Mouse (Mus musculus) cerebellum, adult 2 months (tissue): ENCODE data around the gene Actl10. TPM values are rescaled to one million over a fixed set of nuclear protein-coding genes. Genes with fewer than 3 reads are reported as not detected.

Source experiments
- DNase-seq, 2 experiments: peaks; one replicate each; pipeline ENCODE4 v3.0.0; 2021
- H3K27ac ChIP-seq: fragments of 200-500 bp; 2 replicates; pipeline ENCODE4 v1.5.1; 2012; ENCODE audit warnings: low read length, control low read depth, inconsistent platforms; ENCODE audit not compliant: insufficient read depth
- H3K27me3 ChIP-seq: fragments of 200-500 bp; 2 replicates; pipeline ENCODE4 v1.6.1; 2012; ENCODE audit warnings: inconsistent platforms, mild to moderate bottlenecking, low read length, moderate library complexity; ENCODE audit not compliant: control insufficient read depth, insufficient read depth
- H3K4me1 ChIP-seq: fragments of 200-500 bp; 2 replicates; pipeline ENCODE4 v1.6.1; 2011; ENCODE audit warnings: low read length; ENCODE audit not compliant: control insufficient read depth, insufficient read depth
- H3K4me3 ChIP-seq: fragments of 200-500 bp; replicated peaks from 2 replicates; pipeline ENCODE3; 2011; ENCODE audit warnings: mild to moderate bottlenecking, low read depth, low read length, control low read depth; ENCODE audit not compliant: insufficient read depth
- CTCF ChIP-seq: fragments of 200-500 bp; IDR thresholded peaks from 2 replicates; pipeline ENCODE4 v1.5.1; 2011; ENCODE audit warnings: low read depth, mild to moderate bottlenecking, control low read depth, low read length, moderate library complexity, borderline replicate concordance; ENCODE audit not compliant: insufficient read depth
- POLR2A ChIP-seq: fragments of 200-500 bp; IDR thresholded peaks from 2 replicates; pipeline ENCODE4 v1.6.1; 2011; ENCODE audit warnings: low read length, control low read depth, borderline replicate concordance; ENCODE audit not compliant: insufficient read depth
- WGBS: fragments of 180-500 bp; shearing (Covaris S2); methylation state at CpG from one replicate; pipeline ENCODE4 v1.1.7; 2018; 5-methylcytosine and 5-hydroxymethylcytosine counted together
- polyA plus RNA-seq: library from polyadenylated mRNA; depleted of rRNA; stranded (reverse); fragments of >200 nt; gene quantifications from 2 replicates; pipeline ENCODE4 v1.2.3, GENCODE M21; 2012

Actl10 gene
- polyA plus RNA-seq, 1 experiment = 0.07 TPM

DNA sequence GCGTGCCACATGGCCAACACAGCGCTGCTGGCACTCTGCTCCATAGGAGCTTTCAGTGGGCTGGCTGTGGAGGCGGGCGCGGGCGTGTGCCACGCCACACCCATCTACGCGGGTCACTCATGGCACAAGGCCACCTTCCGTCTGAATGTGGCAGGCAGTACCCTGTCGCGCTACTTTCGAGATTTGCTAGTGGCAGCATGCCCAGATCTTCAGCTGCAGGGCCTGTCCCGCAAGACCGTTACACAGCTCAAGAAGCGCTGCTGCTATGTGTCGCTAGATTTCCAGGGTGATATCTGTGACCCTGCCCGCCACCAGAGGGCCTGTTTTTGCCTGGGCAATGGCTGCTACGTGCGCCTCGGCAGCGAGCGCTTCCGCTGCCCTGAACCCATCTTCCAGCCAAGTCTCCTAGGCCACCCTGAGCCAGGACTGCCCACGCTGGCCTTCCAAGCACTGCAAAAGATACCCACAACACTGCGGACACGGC lies 890 bp downstream of the Actl10 start:
- H3K27me3 ChIP-seq = no peaks in the 10 kb centered on the region
- peak; percentile 87 to 89 for DNase-seq
- 2% methylated on average over 27 of the region's 27 CpGs for WGBS
- TF ChIP-seq CTCF (peak; percentile 77), POLR2A (no peak)
- peaks cover 23% of the 10 kb centered on the region for H3K4me1 ChIP-seq
- peak overlapping the region; percentile 33 for H3K4me3 ChIP-seq
- H3K27ac ChIP-seq = 0 out of 2 replicates have a peak overlapping the region, but pooled peaks have one; percentile 10

DNA sequence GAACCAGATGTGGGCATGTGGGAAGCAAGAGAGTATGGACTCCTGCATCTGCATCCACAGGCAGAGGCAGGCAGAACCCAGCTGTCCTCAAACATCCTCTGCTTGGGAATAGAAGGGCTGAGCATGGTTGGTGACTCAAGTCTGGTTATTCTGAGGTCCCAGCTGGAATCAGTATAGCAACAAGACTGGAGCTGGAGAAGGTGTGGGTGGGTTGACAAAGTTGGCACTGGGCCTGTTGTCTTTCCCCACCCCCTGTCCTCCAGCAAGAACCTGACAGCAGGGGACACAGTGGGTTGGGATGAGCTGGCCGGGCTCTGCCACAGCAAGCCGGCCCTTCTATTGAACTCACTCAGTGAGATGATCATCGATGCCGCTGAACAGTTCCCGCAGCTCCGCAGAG lies 3.7 kb downstream of the Actl10 start:
- no peak overlapping the region for H3K27ac ChIP-seq
- no peak for DNase-seq
- WGBS = 51% methylated on average over 6 of the region's 6 CpGs

DNA sequence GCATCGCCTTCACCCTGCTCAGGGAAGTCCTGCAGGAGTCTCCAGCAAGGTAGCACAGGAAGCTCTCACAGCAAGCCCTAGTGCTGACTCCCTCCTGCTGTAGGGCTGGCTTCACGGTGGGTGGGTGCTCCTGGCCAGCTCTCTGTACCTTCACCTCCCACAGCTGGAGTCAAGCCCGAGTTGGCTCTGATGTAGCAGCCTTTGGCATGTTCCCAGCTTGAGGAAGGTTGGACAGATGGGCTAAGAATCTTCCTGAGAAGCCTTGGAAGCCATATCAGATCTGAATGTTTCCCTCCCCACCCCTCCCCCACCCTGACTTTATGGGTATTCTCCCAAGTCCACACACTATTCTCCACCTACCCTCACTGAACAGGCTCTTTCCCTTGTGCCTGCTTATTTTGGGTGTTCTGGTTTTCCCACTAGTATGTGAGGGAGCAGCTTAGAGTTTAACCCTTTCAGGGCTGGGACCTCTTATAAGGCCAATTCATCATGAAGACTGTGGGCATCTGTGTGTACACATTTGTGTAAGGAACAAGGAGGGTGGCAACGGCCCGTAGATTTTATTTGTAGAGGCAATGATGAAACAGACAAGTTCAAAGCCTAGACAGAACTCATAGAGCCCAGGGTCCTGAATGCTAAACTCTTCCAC lies 5.7 kb downstream of the Actl10 start:
- Histone ChIP-seq H3K27me3 (no peaks in the 10 kb centered on the region), H3K27ac (no peak overlapping the region), H3K4me1 (peaks cover 31% of the 10 kb centered on the region), H3K4me3 (peak overlapping the region; percentile 75)
- TF ChIP-seq CTCF = no peak
- 23% methylated on average over 5 of the region's 5 CpGs for WGBS
- peak in 1 of 2 experiments; percentile 47 for DNase-seq

More for the DNA sequence above, 3.7 kb downstream of the Actl10 start:
- Histone ChIP-seq H3K4me3 (no peak overlapping the region), H3K27me3 (no peaks in the 10 kb centered on the region), H3K4me1 (peaks cover 35% of the 10 kb centered on the region)
- no peak for TF ChIP-seq CTCF
- no peak for TF ChIP-seq POLR2A

DNA sequence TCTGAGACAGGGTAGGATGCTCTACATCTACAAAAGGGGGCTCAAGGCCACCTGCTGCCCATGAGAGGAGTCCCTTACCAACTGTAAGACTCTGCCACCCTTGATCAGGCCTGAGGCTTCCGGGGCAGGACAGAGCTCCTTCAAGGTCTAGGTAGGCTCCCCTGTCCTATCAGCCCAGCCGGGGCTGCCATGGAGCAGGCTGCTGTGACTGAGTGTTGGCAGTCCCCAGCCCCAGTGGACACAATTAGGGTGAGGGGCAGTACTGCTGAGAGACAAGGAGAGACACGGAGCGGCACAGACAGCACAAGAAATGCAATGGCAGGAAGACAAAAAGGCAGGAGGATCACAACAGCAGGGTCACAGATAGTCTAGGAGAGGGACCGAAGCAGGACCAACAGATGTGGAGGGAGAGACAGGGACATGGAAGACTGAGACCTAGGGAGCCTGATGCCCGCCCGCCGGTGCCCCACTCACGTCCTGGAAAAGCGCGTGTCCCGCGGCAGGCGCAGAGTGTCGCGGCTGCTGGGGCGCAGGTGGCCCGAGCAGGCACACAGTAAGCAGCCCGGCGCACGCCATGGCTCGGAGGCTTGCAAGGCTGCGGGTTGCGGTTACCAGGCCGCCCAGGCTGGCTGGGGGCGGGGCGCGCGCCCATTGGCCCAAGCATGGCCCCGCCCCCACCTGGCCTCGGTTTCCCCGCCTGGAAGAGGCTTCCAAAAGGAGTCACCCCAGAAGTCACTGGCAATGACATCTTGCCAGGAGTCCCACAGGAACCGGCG lies 6.9 kb downstream of the Actl10 start, which contains the start of gene Necab3:
Gene Necab3 (minus strand): TSS at position 627 of the 776 bp plus-strand sequence.
- TF ChIP-seq CTCF (no peak), POLR2A (peak; percentile 59)
- H3K27ac ChIP-seq = peak within 1 kb of the TSS; percentile 29
- H3K4me1 ChIP-seq = peaks cover 34% of the 10 kb centered on the region
- H3K27me3 ChIP-seq = no peaks in the 10 kb centered on the region
- peak; percentile 76 to 79 for DNase-seq
- H3K4me3 ChIP-seq = peak within 1 kb of the TSS; percentile 75
- WGBS = 4% methylated on average over 34 of the region's 34 CpGs

DNA sequence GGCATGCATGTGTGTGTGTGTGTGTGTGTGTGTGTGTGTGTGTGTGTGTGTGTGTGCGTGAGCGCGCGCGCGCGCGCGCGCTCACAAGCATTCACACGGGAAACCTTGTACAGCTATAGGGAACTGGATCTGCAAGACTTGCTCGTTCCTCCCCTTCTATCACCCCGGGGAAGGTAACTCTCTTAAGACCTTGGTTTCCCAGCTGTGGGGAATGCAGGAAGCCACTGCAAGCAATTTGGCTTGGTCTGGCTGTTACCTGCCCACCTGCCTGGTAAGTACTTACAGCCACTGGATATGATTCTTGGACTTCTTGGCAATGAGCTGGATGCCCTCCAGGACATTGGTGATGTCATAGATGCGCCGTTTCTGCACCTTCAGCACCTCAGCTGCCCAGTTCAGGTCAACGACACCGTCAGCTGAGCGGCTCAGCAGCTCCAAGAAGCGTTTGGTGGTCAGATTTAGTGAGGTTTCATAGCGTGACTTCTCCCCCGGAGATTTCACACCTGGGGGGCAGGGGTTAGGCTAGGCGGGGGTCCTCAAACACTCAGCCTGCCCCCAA lies 12.1 kb downstream of the Actl10 start:
- no peak for TF ChIP-seq CTCF
- TF ChIP-seq POLR2A = no peak
- no peak for DNase-seq
- H3K27me3 ChIP-seq = no peaks in the 10 kb centered on the region
- WGBS = 91% methylated on average over 22 of the region's 22 CpGs
- H3K4me3 ChIP-seq = no peak overlapping the region
- H3K4me1 ChIP-seq = peaks cover 45% of the 10 kb centered on the region
- H3K27ac ChIP-seq = no peak overlapping the region

DNA sequence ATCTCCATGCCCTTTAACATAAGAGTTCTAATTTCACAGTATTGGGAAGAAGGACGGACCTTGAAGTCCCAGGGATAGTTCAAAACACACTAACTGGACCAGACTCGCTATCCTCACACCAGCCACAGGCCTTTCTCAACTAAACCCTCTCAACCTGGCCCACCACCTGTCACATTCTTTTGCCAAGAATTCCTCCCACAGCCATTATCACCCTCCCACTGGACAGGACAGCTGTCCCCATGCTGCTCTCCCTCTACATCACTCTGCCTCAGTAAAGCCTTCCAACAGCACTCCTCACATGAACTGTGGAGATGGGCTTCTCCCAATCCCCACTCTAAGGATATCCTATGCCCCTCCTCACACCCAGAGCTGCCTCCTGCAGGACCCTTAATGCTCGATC lies 14.0 kb downstream of the Actl10 start:
- peak; percentile 87 to 92 for DNase-seq
- TF ChIP-seq POLR2A = no peak
- TF ChIP-seq CTCF = no peak
- no peak overlapping the region for H3K4me3 ChIP-seq
- 14% methylated on average over 3 of the region's 3 CpGs for WGBS
- no peaks in the 10 kb centered on the region for H3K27me3 ChIP-seq
- peaks cover 36% of the 10 kb centered on the region for H3K4me1 ChIP-seq
- H3K27ac ChIP-seq = peak overlapping the region; percentile 59

DNA sequence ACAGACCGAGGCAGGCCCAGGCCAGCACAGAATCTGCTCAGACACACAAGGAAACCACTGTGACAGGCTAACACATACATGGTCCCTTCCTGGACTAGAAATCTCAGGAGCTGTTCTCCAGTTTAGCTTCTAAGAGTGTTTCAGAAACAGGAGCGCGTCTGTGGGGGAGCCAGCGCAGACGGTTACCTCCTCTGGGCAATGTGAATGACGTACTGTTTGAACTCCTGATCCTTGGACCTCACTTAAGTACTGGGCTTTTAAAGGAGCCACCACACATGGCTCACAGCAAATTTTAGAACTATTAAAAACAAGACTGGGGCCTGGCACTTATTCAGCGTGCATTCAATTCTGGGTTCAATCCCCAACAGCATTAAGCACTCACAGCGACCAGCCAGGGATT lies 15.1 kb downstream of the Actl10 start:
- TF ChIP-seq POLR2A = no peak
- TF ChIP-seq CTCF = no peak
- Histone ChIP-seq H3K4me1 (peaks cover 33% of the 10 kb centered on the region), H3K27ac (no peak overlapping the region), H3K4me3 (no peak overlapping the region), H3K27me3 (no peaks in the 10 kb centered on the region)
- DNase-seq = no peak
- WGBS = 75% methylated on average over 8 of the region's 8 CpGs

DNA sequence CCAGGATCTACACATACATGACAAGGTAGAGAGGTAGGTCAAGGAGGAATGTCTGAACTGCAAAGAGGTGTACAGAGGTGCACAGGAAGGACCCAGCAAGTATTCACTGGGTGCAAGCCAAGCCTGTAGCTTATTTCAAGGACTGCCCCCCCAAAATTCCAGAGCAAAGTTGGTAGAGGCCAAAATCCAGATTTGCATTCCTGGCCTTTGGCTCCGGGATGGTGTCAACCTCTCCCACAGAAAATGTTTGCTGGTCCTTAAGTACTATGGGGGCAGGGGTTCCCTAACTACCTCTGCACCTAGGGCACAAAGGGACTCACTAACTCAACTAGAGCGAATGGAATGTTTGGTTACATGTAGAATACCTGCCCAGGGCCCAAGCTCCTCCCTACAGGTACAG lies 16.2 kb downstream of the Actl10 start:
- Histone ChIP-seq H3K27me3 (no peaks in the 10 kb centered on the region), H3K27ac (no peak overlapping the region)

More for the DNA sequence above, 16.2 kb downstream of the Actl10 start:
- 85% methylated on average over 2 of the region's 2 CpGs for WGBS
- TF ChIP-seq POLR2A = no peak
- no peak for TF ChIP-seq CTCF
- Histone ChIP-seq H3K4me3 (no peak overlapping the region), H3K4me1 (peaks cover 32% of the 10 kb centered on the region)
- DNase-seq = no peak
